Mouse (Mus musculus): ENCODE results near the gene Cacng2. TPM values are rescaled to one million over a fixed set of nuclear protein-coding genes. Genes with fewer than 3 reads are reported as not detected.

The Cacng2 gene
- polyA plus RNA-seq, 1 experiment from 2014 or later = not detected

GRCm38 (mm10) chr15:78082841-78083572 is 36.8 kb downstream of the Cacng2 start:
- Histone ChIP-seq H3K4me3 (replicated peaks) (no peak overlapping the region), H3K36me3 (no peaks in the 10 kb centered on the region), H3K4me2 (no peak overlapping the region), H3K27ac (no peak overlapping the region), H3K27me3 (no peaks in the 10 kb centered on the region), H3K9me3 (no peaks in the 10 kb centered on the region), H3K9ac (replicated peaks) (no peak overlapping the region), H3K4me1 (replicated peaks) (no peaks in the 10 kb centered on the region)
- WGBS = 82% methylated on average over 13 of the region's 13 CpGs
- no peak for ATAC-seq (ENCODE audit: insufficient number of reproducible peaks, insufficient read depth, low FRiP score, low TSS enrichment, low read depth)

- H3K9me3 ChIP-seq = no peaks in the 10 kb centered on the region
- no peak overlapping the region for H3K4me3 ChIP-seq (replicated peaks)
- H3K27ac ChIP-seq = no peak overlapping the region
- no peak overlapping the region for H3K4me2 ChIP-seq
- 60% methylated on average over 8 of the region's 8 CpGs for WGBS
- no peak for ATAC-seq (ENCODE audit: insufficient number of reproducible peaks, insufficient read depth, low FRiP score, low TSS enrichment, low read depth)
- H3K36me3 ChIP-seq = no peaks in the 10 kb centered on the region
- H3K9ac ChIP-seq (replicated peaks) = no peak overlapping the region
- H3K27me3 ChIP-seq = no peaks in the 10 kb centered on the region
- H3K4me1 ChIP-seq (replicated peaks) = no peaks in the 10 kb centered on the region
Observed at GRCm38 (mm10) chr15:78082149-78082548, 37.7 kb downstream of the Cacng2 start.

- no peaks in the 10 kb centered on the region for H3K36me3 ChIP-seq
- H3K4me3 ChIP-seq (replicated peaks) = no peak overlapping the region
- ATAC-seq (ENCODE audit: insufficient number of reproducible peaks, insufficient read depth, low FRiP score, low TSS enrichment, low read depth) = no peak
- H3K4me2 ChIP-seq = no peak overlapping the region
- no peaks in the 10 kb centered on the region for H3K9me3 ChIP-seq
- no peaks in the 10 kb centered on the region for H3K27me3 ChIP-seq
- no peaks in the 10 kb centered on the region for H3K4me1 ChIP-seq (replicated peaks)
- 89% methylated on average over 7 of the region's 7 CpGs for WGBS
- no peak overlapping the region for H3K27ac ChIP-seq
- H3K9ac ChIP-seq (replicated peaks) = no peak overlapping the region
Observed at GRCm38 (mm10) chr15:78081384-78081783, 38.4 kb downstream of the Cacng2 start.

GRCm38 (mm10) chr15:78080326-78080725 is 39.5 kb downstream of the Cacng2 start:
- H3K36me3 ChIP-seq = no peaks in the 10 kb centered on the region
- H3K4me1 ChIP-seq (replicated peaks) = no peaks in the 10 kb centered on the region
- H3K4me2 ChIP-seq = no peak overlapping the region
- no peaks in the 10 kb centered on the region for H3K9me3 ChIP-seq
- H3K9ac ChIP-seq (replicated peaks) = no peak overlapping the region
- H3K27me3 ChIP-seq = no peaks in the 10 kb centered on the region
- no peak overlapping the region for H3K27ac ChIP-seq
- 79% methylated on average over 4 of the region's 4 CpGs for WGBS
- no peak for ATAC-seq (ENCODE audit: insufficient number of reproducible peaks, insufficient read depth, low FRiP score, low TSS enrichment, low read depth)
- H3K4me3 ChIP-seq (replicated peaks) = no peak overlapping the region

GRCm38 (mm10) chr15:78078776-78079628 is 40.8 kb downstream of the Cacng2 start:
- WGBS = 75% methylated on average over 15 of the region's 15 CpGs
- Histone ChIP-seq H3K27ac (no peak overlapping the region), H3K4me2 (no peak overlapping the region), H3K9me3 (no peaks in the 10 kb centered on the region), H3K9ac (replicated peaks) (no peak overlapping the region), H3K36me3 (no peaks in the 10 kb centered on the region), H3K27me3 (no peaks in the 10 kb centered on the region), H3K4me1 (replicated peaks) (no peaks in the 10 kb centered on the region), H3K4me3 (replicated peaks) (no peak overlapping the region)
- ATAC-seq (ENCODE audit: insufficient number of reproducible peaks, insufficient read depth, low FRiP score, low TSS enrichment, low read depth) = no peak

GRCm38 (mm10) chr15:78078206-78078605 is 41.6 kb downstream of the Cacng2 start:
- Histone ChIP-seq H3K4me3 (replicated peaks) (no peak overlapping the region), H3K4me2 (no peak overlapping the region), H3K27me3 (no peaks in the 10 kb centered on the region), H3K4me1 (replicated peaks) (no peaks in the 10 kb centered on the region), H3K36me3 (no peaks in the 10 kb centered on the region), H3K9me3 (no peaks in the 10 kb centered on the region), H3K9ac (replicated peaks) (no peak overlapping the region), H3K27ac (no peak overlapping the region)
- no peak for ATAC-seq (ENCODE audit: insufficient number of reproducible peaks, insufficient read depth, low FRiP score, low TSS enrichment, low read depth)
- WGBS = 83% methylated on average over 4 of the region's 5 CpGs

- Histone ChIP-seq H3K4me3 (replicated peaks) (no peak overlapping the region), H3K36me3 (no peaks in the 10 kb centered on the region), H3K4me1 (replicated peaks) (no peaks in the 10 kb centered on the region), H3K27ac (no peak overlapping the region), H3K9me3 (no peaks in the 10 kb centered on the region), H3K27me3 (no peaks in the 10 kb centered on the region), H3K9ac (replicated peaks) (no peak overlapping the region), H3K4me2 (no peak overlapping the region)
- whole genome bisulfite sequencing = 39% methylated on average over 3 of the region's 3 CpGs
- no peak for ATAC-seq (ENCODE audit: insufficient number of reproducible peaks, insufficient read depth, low FRiP score, low TSS enrichment, low read depth)
Observed at GRCm38 (mm10) chr15:78075921-78076320, 43.9 kb downstream of the Cacng2 start.

- H3K4me3 ChIP-seq (replicated peaks) = no peak overlapping the region
- no peak for ATAC-seq (ENCODE audit: insufficient number of reproducible peaks, insufficient read depth, low FRiP score, low TSS enrichment, low read depth)
- 92% methylated on average over 7 of the region's 7 CpGs for WGBS
- H3K4me1 ChIP-seq (replicated peaks) = no peaks in the 10 kb centered on the region
- no peak overlapping the region for H3K4me2 ChIP-seq
- H3K27me3 ChIP-seq = no peaks in the 10 kb centered on the region
- no peaks in the 10 kb centered on the region for H3K9me3 ChIP-seq
- H3K27ac ChIP-seq = no peak overlapping the region
- no peaks in the 10 kb centered on the region for H3K36me3 ChIP-seq
- H3K9ac ChIP-seq (replicated peaks) = no peak overlapping the region
Observed at GRCm38 (mm10) chr15:78073109-78073508, 46.7 kb downstream of the Cacng2 start.

- H3K4me2 ChIP-seq = no peak overlapping the region
- no peaks in the 10 kb centered on the region for H3K9me3 ChIP-seq
- no peak overlapping the region for H3K27ac ChIP-seq
- H3K4me3 ChIP-seq (replicated peaks) = no peak overlapping the region
- H3K36me3 ChIP-seq = no peaks in the 10 kb centered on the region
- no peaks in the 10 kb centered on the region for H3K4me1 ChIP-seq (replicated peaks)
- ATAC-seq (ENCODE audit: insufficient number of reproducible peaks, insufficient read depth, low FRiP score, low TSS enrichment, low read depth) = no peak
- WGBS = under 1% methylated on average over 5 of the region's 5 CpGs
- no peaks in the 10 kb centered on the region for H3K27me3 ChIP-seq
- no peak overlapping the region for H3K9ac ChIP-seq (replicated peaks)
Observed at GRCm38 (mm10) chr15:78066475-78066874, 53.4 kb downstream of the Cacng2 start.

GRCm38 (mm10) chr15:78065541-78065940 is 54.3 kb downstream of the Cacng2 start:
- H3K27me3 ChIP-seq = no peaks in the 10 kb centered on the region
- no peak for ATAC-seq (ENCODE audit: insufficient number of reproducible peaks, insufficient read depth, low FRiP score, low TSS enrichment, low read depth)
- no peak overlapping the region for H3K9ac ChIP-seq (replicated peaks)
- no peak overlapping the region for H3K27ac ChIP-seq
- no peak overlapping the region for H3K4me2 ChIP-seq
- no peaks in the 10 kb centered on the region for H3K4me1 ChIP-seq (replicated peaks)
- H3K9me3 ChIP-seq = no peaks in the 10 kb centered on the region
- no peaks in the 10 kb centered on the region for H3K36me3 ChIP-seq
- H3K4me3 ChIP-seq (replicated peaks) = no peak overlapping the region
- 83% methylated on average over 5 of the region's 5 CpGs for WGBS

GRCm38 (mm10) chr15:78064340-78064739 is 55.5 kb downstream of the Cacng2 start:
- no peaks in the 10 kb centered on the region for H3K9me3 ChIP-seq

More at GRCm38 (mm10) chr15:78064340-78064739, 55.5 kb downstream of the Cacng2 start:
- Histone ChIP-seq H3K4me2 (no peak overlapping the region), H3K27ac (no peak overlapping the region), H3K4me3 (replicated peaks) (no peak overlapping the region), H3K4me1 (replicated peaks) (no peaks in the 10 kb centered on the region), H3K9ac (replicated peaks) (no peak overlapping the region), H3K27me3 (no peaks in the 10 kb centered on the region), H3K36me3 (no peaks in the 10 kb centered on the region)
- no peak for ATAC-seq (ENCODE audit: insufficient number of reproducible peaks, insufficient read depth, low FRiP score, low TSS enrichment, low read depth)
- 62% methylated on average over 6 of the region's 6 CpGs for WGBS

All from limb, embryonic 12.5 days (tissue).